Mouse (Mus musculus): ENCODE results near the gene Pfkl. TPM values are rescaled to one million over a fixed set of nuclear protein-coding genes. Genes with fewer than 3 reads are reported as not detected.
A peak's percentile ranks its signal among the peaks of the same experiment; 100 is the strongest.
"Not testable (repeated sequence)": the region's sequence is repeated elsewhere in the genome, so short reads cannot be mapped to it uniquely, and the experiment has no call there.

Pfkl gene
- polyA plus RNA-seq, 1 experiment = 98.6 TPM

DNA sequence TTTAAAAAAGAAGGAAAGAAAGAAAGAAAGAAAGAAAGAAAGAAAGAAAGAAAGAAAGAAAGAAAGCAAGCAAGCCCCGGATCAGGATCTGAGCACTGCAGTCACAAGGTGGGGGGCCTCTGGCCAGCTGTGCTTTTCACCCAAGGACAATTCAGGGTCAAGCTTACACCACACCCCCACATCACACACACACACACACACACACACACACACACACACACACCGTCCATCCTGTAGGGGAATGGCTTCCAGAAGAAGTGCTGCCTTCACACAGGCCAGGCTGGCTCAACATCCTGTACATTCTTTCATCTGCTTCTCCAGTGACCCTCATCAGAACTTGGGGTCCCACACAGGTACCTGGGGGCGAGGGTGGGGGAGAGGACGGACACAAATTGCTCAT lies 9.4 kb upstream of the Pfkl start:
- H3K4me1 ChIP-seq (ENCODE audit: control insufficient read depth, insufficient read depth, low read length) = no peaks in the 10 kb centered on the region
- no peak overlapping the region for H3K27ac ChIP-seq (ENCODE audit: insufficient read depth, low read length)
- no peak for TF ChIP-seq POLR2A (IDR thresholded peaks at IDR 0.05; ENCODE audit: borderline replicate concordance, insufficient read depth, low read length)
- TF ChIP-seq CTCF (IDR thresholded peaks at IDR 0.05; ENCODE audit: borderline replicate concordance, insufficient read depth, low read depth, low read length) = no peak
- DNase-seq = no peak
- WGBS = 62% methylated on average over 4 of the region's 4 CpGs
- no peak overlapping the region for H3K4me3 ChIP-seq (replicated peaks; ENCODE audit: insufficient read depth, low read depth, low read length)
- H3K27me3 ChIP-seq (ENCODE audit: control insufficient read depth, insufficient read depth, low read length) = no peaks in the 10 kb centered on the region

DNA sequence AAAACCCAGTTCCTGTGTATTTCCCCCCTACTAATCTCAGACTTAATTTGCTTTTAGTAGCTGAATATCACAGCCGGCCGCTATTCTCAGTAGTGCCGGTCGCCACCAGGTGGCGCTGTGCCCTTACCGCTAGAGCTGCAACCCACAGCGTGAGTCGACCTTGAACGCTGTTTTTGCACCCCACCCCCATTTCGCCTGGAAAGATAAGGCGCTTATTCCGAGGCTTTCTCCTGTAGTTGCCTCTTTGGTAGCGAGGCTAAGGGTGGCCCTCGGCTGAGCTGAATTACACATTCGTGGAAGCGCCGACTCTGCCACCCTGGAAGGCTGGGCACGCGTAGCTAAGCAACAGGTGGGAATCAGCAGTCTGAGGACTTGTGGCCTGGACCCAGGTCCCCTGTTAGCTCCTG lies 8.9 kb upstream of the Pfkl start:
- DNase-seq = peak; percentile 62 to 72
- WGBS = 8% methylated on average over 19 of the region's 19 CpGs
- H3K27me3 ChIP-seq (ENCODE audit: control insufficient read depth, insufficient read depth, low read length) = no peaks in the 10 kb centered on the region
- H3K4me1 ChIP-seq (ENCODE audit: control insufficient read depth, insufficient read depth, low read length) = no peaks in the 10 kb centered on the region
- H3K4me3 ChIP-seq (replicated peaks; ENCODE audit: insufficient read depth, low read depth, low read length) = peak overlapping the region; percentile 55
- TF ChIP-seq CTCF (IDR thresholded peaks at IDR 0.05; ENCODE audit: borderline replicate concordance, insufficient read depth, low read depth, low read length) (peak; percentile 86), POLR2A (IDR thresholded peaks at IDR 0.05; ENCODE audit: borderline replicate concordance, insufficient read depth, low read length) (no peak)
- no peak overlapping the region for H3K27ac ChIP-seq (ENCODE audit: insufficient read depth, low read length)

DNA sequence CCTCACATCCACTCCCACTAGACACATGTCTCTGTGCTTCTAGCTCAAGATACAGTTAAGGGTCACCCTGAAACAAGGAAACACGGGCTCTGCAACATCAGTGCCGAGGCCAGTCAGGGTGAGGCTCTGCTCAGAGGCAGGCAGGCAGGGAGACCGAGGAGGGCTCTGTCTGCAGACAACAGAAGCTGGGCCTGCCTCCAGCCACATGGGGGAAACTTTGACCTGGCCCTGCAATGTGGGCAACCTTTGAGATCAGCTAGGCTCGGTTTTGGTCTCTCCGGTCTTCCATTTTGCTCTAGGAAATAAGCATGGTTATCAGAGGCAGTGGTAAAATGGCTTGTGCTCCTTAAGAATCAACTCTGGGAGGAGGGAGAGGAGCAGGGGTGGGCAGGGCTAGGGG lies 6.5 kb upstream of the Pfkl start:
- no peak for TF ChIP-seq POLR2A (IDR thresholded peaks at IDR 0.05; ENCODE audit: borderline replicate concordance, insufficient read depth, low read length)
- TF ChIP-seq CTCF (IDR thresholded peaks at IDR 0.05; ENCODE audit: borderline replicate concordance, insufficient read depth, low read depth, low read length) = no peak
- H3K4me1 ChIP-seq (ENCODE audit: control insufficient read depth, insufficient read depth, low read length) = no peaks in the 10 kb centered on the region
- no peaks in the 10 kb centered on the region for H3K27me3 ChIP-seq (ENCODE audit: control insufficient read depth, insufficient read depth, low read length)
- WGBS = 54% methylated on average over 5 of the region's 5 CpGs
- no peak for DNase-seq
- H3K4me3 ChIP-seq (replicated peaks; ENCODE audit: insufficient read depth, low read depth, low read length) = no peak overlapping the region
- no peak overlapping the region for H3K27ac ChIP-seq (ENCODE audit: insufficient read depth, low read length)

DNA sequence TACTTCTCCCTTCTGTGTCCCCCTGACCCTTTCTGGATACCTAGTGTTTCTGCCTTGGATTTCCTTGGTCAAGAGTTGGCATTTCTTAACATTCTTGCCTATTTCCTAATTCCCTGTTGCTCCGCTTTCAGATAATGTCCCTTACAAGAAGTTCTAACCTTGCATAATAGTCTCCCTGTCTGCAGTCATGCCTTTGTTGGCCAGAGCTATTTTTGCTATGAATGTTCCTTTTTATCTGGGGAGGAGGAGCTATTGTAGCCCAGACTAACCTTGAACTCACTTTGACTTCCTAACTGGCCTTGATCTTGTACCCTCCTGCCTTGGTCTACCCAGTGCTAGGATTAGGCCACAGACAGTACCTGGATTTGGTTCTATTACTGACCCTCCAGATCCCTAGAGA lies 5.6 kb upstream of the Pfkl start:
- Histone ChIP-seq H3K4me3 (replicated peaks; ENCODE audit: insufficient read depth, low read depth, low read length) (no peak overlapping the region), H3K4me1 (ENCODE audit: control insufficient read depth, insufficient read depth, low read length) (no peaks in the 10 kb centered on the region), H3K27me3 (ENCODE audit: control insufficient read depth, insufficient read depth, low read length) (no peaks in the 10 kb centered on the region), H3K27ac (ENCODE audit: insufficient read depth, low read length) (no peak overlapping the region)
- no peak for TF ChIP-seq CTCF (IDR thresholded peaks at IDR 0.05; ENCODE audit: borderline replicate concordance, insufficient read depth, low read depth, low read length)
- TF ChIP-seq POLR2A (IDR thresholded peaks at IDR 0.05; ENCODE audit: borderline replicate concordance, insufficient read depth, low read length) = no peak
- whole genome bisulfite sequencing = 93% methylated on average over 1 of the region's 1 CpGs
- DNase-seq = no peak

DNA sequence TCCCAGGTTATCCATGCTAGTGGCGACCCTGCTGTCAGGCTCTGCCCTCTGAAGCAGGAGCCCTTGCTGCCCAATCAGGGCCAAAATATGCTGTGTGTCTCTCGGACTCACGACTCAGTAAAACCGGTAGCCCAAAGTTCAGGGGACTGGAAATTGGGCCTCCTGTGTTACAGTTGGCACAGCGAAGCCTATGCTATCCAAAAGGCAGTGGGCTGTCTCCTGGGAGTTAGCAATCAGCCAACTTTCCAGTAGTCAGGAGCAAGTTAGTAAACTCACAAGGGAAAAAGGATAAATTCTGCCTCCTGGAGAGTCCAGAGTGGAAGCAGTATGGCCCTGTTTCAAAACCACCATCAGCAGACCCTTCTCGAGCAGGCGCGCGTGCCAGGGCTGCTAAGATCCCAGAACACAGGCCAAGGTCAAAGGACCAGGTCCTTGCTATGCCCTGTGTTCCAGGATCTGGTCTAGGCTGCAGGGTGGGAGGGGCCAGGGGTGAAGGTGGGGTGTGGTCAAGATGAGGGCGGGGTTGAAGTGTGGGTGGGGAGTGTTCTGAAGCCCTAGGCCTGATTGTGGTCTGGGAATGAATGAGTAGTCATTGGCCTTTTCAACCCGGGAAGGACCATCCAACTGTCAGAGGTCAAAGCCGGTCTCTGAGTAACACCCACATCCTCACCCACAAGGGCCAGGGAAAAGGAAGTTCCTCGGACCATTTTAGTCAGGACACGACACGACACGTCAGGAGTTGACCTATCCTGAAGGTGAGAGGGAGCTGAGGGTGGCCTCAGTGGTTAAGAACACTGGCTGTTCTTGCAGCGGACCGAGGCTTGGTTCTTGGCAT lies 3.0 kb upstream of the Pfkl start:
- Histone ChIP-seq H3K27me3 (ENCODE audit: control insufficient read depth, insufficient read depth, low read length) (no peaks in the 10 kb centered on the region), H3K27ac (ENCODE audit: insufficient read depth, low read length) (no peak overlapping the region), H3K4me3 (replicated peaks; ENCODE audit: insufficient read depth, low read depth, low read length) (no peak overlapping the region), H3K4me1 (ENCODE audit: control insufficient read depth, insufficient read depth, low read length) (peaks cover 5% of the 10 kb centered on the region)
- WGBS = 86% methylated on average over 18 of the region's 18 CpGs
- DNase-seq = no peak
- TF ChIP-seq CTCF (IDR thresholded peaks at IDR 0.05; ENCODE audit: borderline replicate concordance, insufficient read depth, low read depth, low read length) = no peak

DNA sequence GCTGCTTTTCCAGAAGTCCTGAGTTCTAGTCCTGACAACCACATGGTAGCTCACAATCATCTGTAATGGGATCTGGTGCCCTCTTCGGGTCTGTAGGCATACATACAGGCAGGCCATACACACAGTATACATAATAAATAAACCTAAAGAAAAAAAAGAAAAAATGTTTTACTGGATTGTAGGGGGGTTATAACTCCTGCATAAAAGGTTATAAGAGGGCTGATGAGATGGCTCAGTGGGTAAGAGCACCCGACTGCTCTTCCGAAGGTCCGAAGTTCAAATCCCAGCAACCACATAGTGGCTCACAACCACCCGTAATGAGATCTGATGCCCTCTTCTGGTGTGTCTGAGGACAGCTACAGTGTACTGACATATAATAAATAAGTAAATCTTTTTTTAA lies 1.2 kb upstream of the Pfkl start:
- not testable (repeated sequence) for H3K27me3 ChIP-seq (ENCODE audit: control insufficient read depth, insufficient read depth, low read length); H3K4me1 ChIP-seq (ENCODE audit: control insufficient read depth, insufficient read depth, low read length); H3K27ac ChIP-seq (ENCODE audit: insufficient read depth, low read length); H3K4me3 ChIP-seq (replicated peaks; ENCODE audit: insufficient read depth, low read depth, low read length); DNase-seq
- WGBS = 93% methylated on average over 5 of the region's 5 CpGs

DNA sequence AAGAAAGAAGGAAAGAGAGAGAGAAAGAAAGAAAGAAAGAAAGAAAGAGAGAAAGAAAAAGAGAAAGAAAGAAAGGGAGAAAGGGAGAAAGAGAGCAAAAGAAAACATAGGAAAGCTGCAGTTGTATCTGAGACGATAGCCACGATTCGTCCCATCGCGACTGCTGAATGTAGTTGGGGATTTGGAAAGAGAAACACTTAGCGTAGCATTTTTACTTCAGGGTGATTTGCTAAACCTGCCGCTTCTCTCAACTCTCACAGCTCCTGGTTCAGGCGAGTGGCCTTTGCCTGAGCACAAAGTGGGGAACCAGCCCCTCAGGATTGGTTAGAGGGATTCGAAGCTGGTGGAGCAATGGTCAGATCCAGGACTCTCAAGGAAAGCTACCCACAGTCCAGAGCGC lies 452 bp upstream of the Pfkl start:
- Histone ChIP-seq H3K27me3 (ENCODE audit: control insufficient read depth, insufficient read depth, low read length) (no peaks in the 10 kb centered on the region), H3K4me1 (ENCODE audit: control insufficient read depth, insufficient read depth, low read length) (peaks cover 8% of the 10 kb centered on the region), H3K27ac (ENCODE audit: insufficient read depth, low read length) (no peak overlapping the region), H3K4me3 (replicated peaks; ENCODE audit: insufficient read depth, low read depth, low read length) (no peak overlapping the region)
- no peak for DNase-seq
- WGBS = 23% methylated on average over 10 of the region's 10 CpGs
- TF ChIP-seq CTCF (IDR thresholded peaks at IDR 0.05; ENCODE audit: borderline replicate concordance, insufficient read depth, low read depth, low read length) = no peak

DNA sequence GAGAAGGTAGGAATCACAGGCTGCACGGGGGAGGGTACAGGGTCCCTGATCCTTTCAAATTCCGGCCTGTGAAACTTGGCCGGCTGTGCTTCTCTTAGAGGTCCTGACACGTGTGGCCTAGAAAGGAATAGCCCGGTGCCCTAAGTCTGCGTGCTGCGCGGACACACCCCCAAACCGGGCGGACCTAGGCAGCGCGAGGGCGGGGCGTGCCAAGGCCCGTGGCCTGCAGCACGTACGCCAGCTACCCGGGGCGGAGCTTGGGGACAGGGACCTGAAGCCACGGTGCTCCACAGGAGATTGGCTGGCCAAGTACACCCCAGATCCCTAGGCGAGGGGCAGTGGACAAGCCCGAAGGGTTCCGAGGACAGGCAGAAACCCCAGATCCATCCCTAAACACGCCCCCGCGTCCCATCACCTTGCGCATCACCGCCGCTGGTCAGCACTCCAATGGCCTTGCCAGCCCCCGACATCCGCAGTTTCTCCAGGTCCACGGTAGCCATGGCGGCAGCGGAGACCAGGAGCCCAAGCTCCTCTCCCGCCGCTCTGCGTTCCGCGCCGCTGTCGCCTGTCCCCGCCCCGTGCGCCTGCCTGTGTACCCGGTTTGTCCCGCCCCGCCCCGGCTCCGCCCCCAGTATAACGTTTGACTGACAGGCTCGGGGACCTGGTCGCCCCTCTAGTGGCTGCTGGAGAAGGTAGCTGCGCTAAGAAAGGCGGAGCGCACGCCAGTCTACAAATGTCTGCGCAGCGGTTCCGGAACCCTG lies 519 bp downstream of the Pfkl start:
- peak; percentile 58; the same call in 1 of the 2 replicates for TF ChIP-seq CTCF (IDR thresholded peaks at IDR 0.05; ENCODE audit: borderline replicate concordance, insufficient read depth, low read depth, low read length)
- TF ChIP-seq POLR2A (IDR thresholded peaks at IDR 0.05; ENCODE audit: borderline replicate concordance, insufficient read depth, low read length) = peak; percentile 84; the same call in 1 of the 2 replicates
- under 1% methylated on average over 59 of the region's 59 CpGs for WGBS
- H3K4me1 ChIP-seq (ENCODE audit: control insufficient read depth, insufficient read depth, low read length) = peaks cover 8% of the 10 kb centered on the region

More for the DNA sequence above, 519 bp downstream of the Pfkl start:
- Histone ChIP-seq H3K27ac (ENCODE audit: insufficient read depth, low read length) (peak overlapping the region; percentile 94), H3K27me3 (ENCODE audit: control insufficient read depth, insufficient read depth, low read length) (no peaks in the 10 kb centered on the region), H3K4me3 (replicated peaks; ENCODE audit: insufficient read depth, low read depth, low read length) (peak overlapping the region; percentile 89)
- peak; percentile 93 to 94 for DNase-seq
